Mouse (Mus musculus) small intestine, adult 2 months (tissue): ENCODE data around the gene Spata25.

Source experiments
- CTCF ChIP-seq: fragments of 200-500 bp; IDR thresholded peaks from 2 replicates; pipeline ENCODE4 v1.5.1; 2012; ENCODE audit warnings: low read depth, mild to moderate bottlenecking, control low read depth, inconsistent platforms, low read length, moderate library complexity, mixed read lengths; ENCODE audit not compliant: insufficient replicate concordance, insufficient read length; ENCODE audit errors: extremely low read depth
- POLR2A ChIP-seq: fragments of 200-500 bp; IDR thresholded peaks from 2 replicates; pipeline ENCODE4 v1.6.1; 2012; ENCODE audit warnings: low read depth, mild to moderate bottlenecking, control low read depth, inconsistent platforms, low read length, moderate library complexity

- TF ChIP-seq POLR2A (no peak), CTCF (no peak)
These were observed 1.0 kb downstream of the Spata25 start for GRCm38 (mm10) chr2:164827146-164827850.
